Mouse (Mus musculus): ENCODE measurements around the gene Dpm3.

DNA sequence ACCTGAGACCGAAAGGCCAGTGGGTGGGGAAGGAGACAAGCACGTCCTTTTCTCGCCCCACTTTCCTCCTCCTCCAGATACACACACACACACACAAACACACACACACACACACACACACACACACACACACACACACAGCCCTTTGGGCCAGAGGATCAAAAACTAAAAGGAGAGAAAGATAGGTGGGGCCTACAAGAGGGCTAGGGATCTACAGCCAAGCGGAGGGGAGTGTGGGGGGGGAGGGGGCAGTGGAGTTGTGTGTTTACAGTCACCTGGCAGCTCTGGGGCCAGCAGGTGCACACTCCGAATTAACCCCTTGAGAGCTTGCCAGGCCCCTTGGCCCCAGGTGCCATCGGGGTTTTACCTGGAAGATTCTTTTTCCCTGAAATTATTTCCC is 26.5 kb upstream of the Dpm3 start:
- no peak for TF ChIP-seq CTCF (IDR thresholded peaks at IDR 0.05; ENCODE audit: control insufficient read depth, insufficient read depth, insufficient read length)
- no peak for TF ChIP-seq MYOD1 (IDR thresholded peaks at IDR 0.05; ENCODE audit: control insufficient read depth, insufficient read length, low read depth)
